Mouse (Mus musculus) thymus, postnatal 0 days (tissue): Measurements from ENCODE around the gene Sgk1. TPM values are rescaled to one million over a fixed set of nuclear protein-coding genes. Genes with fewer than 3 reads are reported as not detected.

Source experiments
- DNase-seq: peaks from one replicate; pipeline ENCODE4 v3.0.0-alpha.2; 2015; ENCODE audit warnings: low spot score
- polyA plus RNA-seq: library from polyadenylated mRNA; unstranded; fragments of >200 nt; fragmentation: Nextera tagmentation; extraction: Ambion mirVana; gene quantifications from 2 replicates; pipeline ENCODE4 v1.2.1, GENCODE M21; 2015

Sgk1 gene
- polyA plus RNA-seq, 1 experiment from 2014 or later = 26.0 TPM

DNA sequence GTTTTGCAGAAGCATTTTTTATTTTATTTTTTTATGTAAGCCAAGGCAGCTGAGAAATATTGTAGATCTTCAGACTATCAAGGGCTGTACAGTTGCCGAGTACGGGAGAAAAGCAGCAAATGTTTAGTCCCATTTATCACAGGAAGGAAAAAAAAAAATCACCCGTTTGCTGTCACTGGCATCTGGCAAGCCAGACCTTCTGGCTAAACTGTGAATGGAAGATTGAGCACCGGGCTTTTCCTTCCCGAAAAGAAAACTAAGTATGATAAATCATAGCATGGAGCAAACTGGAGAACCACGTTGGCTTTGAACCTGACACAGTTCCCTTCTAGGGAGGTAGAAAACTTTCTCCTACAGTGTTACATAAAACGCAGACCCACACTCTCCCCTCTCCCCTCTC, 81.0 kb downstream of the Sgk1 start:
- no peak for DNase-seq

DNA sequence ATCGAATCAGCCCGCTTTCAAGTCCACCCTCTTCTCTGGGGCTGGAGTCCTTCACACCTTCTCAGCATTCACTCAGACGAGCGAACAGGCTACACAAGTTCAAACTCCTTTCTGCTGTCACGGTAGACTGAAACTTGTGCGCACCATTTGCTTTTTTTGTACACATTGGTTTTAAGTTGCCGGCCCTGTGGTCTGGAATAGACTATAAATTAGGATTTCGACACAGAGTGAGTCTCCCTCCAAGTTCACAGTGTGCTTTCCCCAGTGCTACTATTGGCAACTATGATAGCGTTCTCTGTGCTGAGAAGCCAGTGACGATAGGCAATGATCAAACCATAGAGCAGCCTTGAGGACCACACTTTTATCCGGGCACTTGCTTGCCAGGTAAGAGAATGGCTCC, 91.7 kb downstream of the Sgk1 start:
- DNase-seq = no peak

DNA sequence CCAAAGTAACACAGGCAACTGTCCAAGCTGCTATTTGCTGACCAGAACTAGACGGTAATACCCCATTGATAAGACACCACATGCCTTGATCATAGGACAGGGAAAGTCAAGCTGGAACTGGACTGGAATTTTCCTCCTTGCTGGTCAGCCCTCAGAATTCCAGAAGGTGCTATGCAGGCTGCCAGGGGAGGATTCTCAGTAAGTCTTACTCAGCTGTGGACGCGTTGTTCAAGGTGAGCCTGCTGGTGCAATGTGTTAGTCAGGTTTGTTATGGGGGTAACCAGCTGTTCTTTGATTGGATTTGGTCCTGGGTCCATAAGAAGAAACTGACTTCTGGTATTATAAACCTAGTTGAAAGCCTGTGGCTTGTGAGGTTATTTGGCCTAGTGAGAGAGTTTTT, 92.8 kb downstream of the Sgk1 start:
- no peak for DNase-seq

DNA sequence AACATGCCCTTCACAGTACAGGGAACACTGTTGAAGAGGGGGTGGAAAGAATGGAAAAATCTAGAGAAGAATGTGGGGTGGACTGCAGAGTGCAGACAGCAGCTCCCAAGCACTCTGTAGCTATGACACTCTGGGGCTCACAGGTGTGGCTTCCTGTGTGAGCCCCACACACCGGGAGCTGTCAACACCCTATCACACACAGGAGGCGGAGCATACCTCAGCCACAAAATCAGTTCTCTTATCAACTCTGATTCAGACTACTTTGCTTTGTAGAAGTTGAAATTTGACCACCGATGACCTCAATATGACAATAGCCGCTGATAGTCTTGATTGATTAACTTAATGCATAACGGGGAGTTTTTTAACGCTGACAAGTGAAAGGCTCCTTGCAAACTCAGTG, 93.4 kb downstream of the Sgk1 start:
- DNase-seq = peak; percentile 41

DNA sequence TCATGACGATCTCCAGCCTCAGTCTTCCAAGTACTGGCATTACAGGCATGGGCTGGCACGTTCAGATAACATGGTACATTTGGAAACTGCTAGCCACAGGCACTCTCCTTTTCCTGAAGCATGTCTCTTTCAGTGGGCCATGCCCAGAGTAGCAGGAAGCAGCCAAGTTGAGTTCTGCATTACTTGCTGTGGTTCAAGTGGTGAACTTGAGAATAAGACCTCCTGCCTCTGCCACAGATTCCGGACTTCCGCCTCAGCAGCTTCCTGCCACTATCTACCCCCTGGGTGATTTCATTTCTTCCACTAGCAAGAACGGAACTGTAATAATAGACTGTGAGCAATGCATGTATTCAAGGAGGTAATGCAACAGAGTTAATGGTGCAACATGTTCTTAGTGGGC, 94.3 kb downstream of the Sgk1 start:
- peak; percentile 33 for DNase-seq

DNA sequence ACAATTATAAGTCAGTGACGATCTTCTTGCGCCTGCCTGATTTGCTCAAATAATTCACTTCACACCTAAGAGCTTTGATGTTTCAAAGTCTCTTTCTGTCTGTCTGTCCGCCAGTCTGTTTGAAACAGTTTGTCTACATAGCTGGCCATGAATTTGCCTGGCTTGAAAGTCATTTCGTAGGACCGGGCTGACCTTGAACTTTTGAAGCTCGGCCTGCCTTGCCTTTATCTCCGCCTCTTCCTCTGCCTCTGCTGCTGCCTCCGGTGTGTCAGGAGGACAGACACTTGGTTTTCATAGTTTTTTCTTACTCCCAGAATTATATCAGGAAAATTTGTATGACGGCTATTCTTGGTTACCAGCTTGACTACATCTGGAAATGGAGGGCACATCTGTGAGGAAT, 96.4 kb downstream of the Sgk1 start:
- DNase-seq = no peak

DNA sequence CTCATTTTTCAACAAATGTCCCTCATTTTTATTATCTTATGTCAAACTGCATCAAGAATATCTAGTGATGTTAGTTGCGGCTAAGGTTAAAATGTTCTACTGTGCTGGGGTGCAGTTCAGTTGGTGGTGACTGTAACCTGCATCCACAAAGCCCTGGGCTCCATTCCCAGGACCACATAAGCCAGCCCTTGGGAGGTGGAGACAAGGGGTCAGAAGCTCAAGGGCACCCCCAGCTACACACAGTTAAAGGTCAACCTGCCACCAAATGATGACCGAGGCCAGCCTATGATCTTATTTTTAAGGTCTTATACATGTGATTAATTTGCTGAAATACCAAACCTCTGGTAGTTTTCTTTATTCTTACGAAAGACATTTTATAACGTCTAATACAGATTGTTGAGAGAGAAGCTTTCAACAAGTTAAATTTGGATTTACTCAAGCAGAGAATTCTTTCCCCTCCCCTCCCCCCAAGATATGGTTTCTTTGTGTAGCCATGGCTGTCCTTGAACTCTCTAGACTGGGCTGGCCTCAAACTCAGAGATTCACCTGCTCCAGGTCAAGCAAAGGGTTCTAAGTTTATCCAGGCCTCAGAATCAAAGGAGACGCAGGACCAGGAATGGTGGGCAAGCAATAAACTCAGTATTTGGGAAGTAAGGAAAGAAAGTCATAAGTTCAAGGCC, 97.4 kb downstream of the Sgk1 start:
- DNase-seq = no peak

DNA sequence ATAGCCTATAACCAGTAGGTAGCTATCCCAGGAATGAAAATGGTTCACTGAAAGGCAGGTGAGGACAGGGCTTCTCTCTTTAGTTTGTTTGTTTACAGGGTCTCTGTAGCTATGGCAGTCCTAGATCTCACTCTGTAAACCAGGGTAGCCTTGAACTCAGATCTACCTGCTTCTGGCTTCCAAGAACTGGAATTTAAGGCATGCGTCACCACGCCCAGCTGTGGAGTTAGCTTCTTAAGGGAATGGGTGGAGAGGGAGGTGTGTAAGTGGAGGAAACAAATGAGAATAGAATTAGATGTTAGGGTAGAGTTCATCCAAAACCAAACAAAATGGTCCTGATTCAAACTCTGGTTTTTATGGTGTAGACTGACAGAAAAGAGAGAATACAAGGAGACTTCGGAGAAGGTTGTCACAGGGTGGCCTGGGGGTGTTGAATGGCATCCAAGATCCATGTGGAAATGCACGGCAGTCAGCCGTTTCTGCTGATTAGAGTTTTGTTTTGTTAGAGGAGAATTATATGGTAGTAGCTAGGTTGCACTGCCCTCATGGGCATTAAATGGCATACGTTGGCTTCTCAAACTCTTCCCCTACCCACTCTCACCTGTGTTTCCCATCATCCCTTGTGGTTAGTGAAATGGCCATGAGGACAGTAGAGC, 98.9 kb downstream of the Sgk1 start:
- DNase-seq = no peak

DNA sequence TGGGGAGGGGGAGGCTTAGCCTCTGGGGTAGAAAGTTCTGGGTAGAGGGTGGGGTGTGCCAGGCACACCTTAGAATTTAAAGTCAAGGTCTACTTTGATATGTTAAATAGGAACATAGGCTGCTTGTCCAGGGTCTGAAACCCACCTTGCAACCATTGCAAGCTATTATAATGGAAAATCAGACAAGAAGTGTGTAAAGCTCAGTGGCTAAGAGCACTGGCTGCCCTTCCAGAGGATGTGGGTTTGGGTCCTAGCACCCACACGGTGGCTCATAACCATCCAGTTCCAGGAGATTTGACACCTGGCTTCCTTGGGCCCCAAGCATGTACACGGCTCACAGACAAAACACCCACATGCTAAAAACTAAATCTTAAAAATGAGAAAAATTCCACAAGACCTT, 100.3 kb downstream of the Sgk1 start:
- DNase-seq = peak; percentile 53

DNA sequence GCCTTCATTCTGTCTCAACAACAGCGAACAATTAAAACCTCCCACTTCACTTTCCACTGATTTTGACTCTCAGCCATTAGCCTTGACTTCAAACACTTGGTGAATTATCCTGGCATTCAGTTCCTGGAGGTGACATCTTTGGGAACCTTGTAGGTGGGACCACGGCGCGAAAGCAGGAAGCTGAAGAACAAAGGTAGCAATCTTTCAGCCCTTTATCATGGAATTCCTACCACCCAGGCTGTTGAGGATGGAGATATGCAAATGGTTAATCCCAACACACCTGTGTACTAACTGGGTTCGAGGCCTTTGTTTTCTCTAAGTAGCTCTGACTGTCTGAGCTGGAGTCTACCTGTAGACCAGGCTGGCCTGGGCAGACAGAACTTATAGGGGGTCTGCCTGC, 106.5 kb downstream of the Sgk1 start:
- DNase-seq = no peak

DNA sequence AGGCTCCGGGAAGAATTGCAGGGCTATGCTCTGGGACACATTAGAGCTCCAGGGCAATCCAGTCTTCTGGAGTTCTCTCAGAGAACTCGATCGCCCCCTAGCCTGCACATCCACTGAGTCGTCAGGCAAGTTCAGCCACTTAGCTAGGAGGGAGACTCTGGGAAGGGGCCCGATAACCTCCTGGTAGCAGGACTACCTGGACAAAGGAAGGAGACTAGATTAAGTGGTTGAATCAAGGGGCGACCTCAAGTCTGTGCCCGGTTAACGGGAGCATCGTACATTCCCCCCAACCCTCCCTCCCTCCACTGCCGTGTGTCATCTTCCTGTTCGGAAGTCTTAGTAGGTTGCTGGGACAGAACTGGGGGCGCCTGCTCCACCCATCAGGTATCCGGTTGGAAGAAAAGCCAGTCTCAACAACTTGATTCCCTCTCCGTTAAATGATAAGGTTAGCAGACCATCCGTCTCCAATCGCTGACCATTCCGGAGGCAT, 109.4 kb downstream of the Sgk1 start:
- DNase-seq = peak; percentile 57

DNA sequence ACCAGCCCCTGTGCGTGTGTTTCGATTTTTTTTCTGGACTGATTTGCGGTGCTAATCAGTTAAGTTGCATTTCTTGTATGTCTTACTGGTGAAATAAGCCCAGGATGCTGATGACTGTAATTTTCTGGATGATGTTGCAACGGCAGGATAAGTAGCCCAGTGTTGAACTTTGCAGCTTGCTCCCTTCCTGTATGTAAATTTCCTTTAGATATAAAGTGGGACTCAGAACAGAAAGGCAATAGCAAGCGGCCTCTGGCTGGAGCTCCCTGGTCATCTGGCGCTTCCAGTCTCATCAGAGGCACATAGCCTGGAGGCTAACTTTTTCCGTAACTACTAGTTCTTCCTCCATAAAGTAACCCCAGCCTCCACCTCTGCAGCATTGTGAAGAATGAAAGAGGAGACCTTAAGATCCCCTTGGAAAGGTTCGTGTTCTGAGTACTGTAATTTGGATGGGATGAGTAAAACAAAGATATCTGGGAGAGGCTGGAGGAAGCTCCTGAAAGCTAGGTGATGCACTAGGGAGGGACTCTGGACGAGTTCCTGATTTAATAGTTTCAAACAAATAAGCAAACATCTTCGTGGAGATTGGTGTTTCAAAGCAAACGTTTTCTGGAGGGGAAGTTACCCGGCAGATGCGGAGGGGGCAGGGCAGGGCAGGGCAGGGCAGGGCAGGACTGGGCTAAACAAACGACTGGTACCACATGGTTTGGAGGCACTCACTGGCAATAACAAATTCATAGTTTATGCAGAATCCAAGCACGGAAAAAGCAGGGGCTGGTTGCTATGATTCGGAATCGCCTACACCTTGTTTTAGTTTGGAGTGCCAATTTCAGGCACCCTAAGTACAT, 110.2 kb downstream of the Sgk1 start:
- peak; percentile 27 for DNase-seq

DNA sequence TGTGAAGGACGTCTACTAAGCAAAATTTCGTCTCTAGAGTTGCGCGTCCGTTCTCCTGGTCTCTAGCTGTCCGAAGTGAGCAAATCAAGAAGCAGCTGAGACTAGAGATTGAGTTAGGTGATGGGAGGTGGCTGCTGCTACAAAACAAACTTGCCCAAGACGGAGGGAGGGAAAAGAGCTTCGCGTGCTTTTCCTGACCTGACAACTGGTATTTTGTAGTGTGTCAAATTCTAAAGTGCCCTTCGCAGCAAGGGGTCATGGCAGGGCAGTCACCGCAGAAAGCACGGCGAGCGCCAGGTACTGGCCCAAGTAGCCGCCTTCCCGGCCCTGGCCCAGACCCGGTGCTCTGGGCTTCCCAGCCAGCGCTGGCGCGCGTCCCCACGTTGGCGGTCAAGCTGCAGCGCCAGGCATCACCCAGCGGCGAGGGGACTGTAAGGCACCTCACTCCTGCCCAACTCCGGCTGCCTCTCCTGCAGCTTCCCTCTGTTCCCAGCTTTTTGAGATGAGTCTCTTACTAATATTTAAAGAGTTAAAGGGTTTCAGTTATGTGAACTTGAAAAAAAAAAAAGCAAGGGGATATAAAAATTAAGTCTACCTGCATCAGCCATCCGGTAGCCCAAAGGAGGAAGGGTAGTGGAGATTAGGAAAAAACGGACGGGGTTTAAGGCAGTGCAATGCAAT, 111.0 kb downstream of the Sgk1 start:
- DNase-seq = peak; percentile 58

DNA sequence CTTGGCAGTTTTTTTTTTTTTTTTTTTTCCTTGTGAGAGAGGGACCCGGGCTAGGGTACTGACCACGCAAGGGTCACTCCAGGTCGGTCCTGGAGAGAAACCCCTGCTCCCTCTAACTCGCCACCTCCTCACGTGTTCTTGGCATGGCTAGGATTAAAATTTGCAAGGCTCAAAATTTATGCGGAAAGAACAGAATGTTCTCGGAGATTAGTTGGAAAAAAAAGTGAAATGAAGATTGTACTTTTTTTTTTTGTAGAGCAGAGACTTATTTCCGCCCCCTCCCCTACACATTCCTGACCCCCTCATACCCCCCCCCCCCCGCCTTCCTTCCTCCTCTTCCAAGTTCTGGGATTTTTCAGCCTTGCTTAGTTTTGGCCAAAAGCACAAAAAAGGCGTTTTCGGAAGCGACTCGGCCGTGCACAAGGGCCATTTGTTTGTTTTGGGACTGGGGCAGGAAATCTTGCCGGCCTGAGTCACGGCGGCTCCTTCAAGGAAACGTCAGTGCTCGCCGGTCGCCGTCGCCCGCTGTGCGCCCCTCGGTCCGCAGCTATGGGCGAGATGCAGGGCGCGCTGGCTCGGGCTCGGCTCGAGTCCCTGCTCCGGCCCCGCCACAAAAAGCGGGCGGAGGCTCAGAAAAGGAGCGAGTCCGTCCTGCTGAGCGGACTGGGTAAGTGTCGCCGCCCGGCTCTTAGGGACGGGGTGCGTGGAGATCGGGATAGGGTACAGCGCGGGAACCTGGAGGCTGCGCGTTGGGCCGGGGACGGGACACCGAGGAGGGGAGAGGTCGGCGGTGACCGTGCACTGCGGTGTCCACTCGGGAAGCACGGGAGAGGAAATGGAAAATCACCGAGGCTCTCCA, 111.8 kb downstream of the Sgk1 start:
- DNase-seq = no peak

DNA sequence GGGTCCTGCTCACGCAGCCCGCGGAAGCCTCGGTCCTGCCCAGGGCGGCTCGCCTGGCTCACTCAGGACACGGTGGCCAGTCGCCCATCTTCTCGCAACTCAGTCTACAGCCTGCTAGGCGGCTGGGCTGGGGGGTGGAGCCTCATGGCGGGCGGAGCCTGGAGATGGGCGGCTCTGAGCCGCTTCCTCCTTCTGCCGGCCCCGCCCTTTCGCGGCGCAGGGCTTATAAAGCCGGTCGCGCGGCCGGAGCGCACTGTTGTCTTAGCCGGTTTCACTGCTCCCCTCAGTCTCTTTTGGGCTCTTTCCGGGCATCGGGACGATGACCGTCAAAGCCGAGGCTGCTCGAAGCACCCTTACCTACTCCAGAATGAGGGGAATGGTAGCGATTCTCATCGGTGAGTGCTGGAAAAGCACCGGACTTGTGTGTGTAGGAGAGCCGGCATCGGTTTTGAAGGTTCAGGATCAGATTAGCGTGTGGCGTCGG, 112.5 kb downstream of the Sgk1 start:
- DNase-seq = peak; percentile 94

DNA sequence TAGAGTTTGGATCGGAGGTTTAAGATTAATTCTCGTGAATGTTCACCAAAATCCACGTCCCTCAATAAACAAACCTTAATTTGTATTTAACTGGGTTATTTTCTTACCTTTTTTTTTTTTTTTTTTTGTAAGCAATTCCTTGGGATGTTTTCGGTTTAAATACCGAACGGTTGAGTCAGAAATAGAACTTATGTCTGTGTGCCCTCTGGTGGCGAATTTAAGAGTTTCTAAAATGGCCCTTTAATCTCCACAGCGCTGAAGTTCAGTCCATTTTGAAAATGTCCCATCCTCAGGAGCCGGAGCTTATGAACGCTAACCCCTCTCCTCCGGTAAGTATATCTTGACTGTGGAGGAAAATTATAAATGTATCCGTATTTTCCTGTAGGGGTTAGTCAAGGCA, 113.2 kb downstream of the Sgk1 start:
- peak; percentile 84 for DNase-seq

DNA sequence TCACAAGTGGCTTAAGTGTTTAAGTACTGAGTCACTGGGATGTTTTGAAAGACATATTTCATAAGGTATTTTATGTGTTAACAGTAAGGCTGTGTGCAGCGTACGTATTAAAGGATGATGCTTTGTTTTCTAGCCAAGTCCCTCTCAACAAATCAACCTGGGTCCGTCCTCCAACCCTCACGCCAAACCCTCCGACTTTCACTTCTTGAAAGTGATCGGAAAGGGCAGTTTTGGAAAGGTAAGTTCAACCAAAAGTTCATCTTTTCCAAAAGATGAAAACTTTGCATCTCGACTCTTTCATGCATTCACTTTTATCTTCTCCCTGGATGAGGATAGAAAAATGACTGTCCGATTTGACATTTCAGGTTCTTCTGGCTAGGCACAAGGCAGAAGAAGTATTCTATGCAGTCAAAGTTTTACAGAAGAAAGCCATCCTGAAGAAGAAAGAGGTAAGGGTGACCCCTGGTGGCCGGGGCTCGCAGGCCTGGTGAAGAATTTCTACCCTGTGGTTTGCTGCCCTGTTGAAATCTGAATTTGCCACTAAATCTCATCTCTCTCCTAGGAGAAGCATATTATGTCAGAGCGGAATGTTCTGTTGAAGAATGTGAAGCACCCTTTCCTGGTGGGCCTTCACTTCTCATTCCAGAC, 113.8 kb downstream of the Sgk1 start:
- peak; percentile 82 for DNase-seq

DNA sequence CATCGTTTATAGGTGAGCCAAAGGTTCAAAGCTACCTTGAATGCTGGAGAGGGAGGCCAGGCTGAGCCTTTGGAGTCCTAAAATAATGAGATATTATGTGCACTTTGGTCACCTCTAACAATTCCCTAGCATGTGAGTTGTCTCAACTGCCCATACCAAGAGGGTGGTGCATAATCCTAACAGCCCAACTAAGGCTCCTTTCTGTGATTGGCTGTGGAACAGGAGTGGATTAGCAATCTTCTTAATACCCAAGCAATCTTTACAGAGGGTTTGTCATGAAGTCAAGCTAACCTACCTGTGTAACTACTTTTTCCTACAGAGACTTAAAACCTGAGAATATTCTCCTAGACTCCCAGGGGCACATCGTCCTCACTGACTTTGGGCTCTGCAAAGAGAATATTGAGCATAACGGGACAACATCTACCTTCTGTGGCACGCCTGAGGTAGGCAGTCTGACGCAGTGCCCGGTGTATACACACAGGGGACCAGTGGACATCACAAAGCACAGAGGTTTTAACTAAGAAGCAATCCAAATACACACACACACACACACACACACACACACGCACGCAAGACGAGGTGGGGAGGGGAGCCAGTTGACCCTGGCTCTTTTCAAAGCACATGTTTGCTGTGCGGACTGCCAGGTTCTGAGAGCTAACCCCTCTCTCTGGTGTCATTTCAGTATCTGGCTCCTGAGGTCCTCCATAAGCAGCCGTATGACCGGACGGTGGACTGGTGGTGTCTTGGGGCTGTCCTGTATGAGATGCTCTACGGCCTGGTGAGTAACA, 114.9 kb downstream of the Sgk1 start:
- DNase-seq = no peak

DNA sequence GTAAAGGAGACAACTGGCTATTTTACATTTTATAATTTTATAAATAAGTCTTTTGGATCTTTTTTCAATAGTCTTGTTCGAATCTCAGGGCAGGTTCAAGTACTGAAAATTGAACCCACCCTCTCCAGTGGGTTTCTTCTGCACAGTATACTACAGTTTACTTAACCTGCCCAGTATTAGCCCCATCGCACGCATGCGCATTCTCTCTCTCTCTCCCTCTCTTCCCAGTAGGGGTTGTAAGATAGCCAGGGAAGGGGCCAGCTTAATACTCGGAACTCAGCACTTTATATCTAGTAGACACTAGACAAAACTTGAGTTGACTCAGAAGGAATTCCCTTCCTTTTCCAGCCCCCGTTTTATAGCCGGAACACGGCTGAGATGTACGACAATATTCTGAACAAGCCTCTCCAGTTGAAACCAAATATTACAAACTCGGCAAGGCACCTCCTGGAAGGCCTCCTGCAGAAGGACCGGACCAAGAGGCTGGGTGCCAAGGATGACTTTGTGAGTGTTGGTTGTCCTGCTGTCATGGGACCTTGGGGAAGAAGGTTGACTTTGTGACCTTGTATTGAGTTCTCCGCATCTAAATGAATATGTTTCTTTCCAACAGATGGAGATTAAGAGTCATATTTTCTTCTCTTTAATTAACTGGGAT, 115.7 kb downstream of the Sgk1 start:
- DNase-seq = no peak
